Mouse (Mus musculus) bone marrow, adult 2 months (tissue): ENCODE data around the gene Themis3.
"Not testable (repeated sequence)": the region's sequence is repeated elsewhere in the genome, so short reads cannot be mapped to it uniquely, and the experiment has no call there.

Experiments used
- CTCF ChIP-seq: fragments of 200-500 bp; IDR thresholded peaks from 2 replicates; pipeline ENCODE4 v1.5.1; 2011; ENCODE audit warnings: low read length, control low read depth; ENCODE audit not compliant: control insufficient read depth, insufficient read depth
- POLR2A ChIP-seq: fragments of 200-500 bp; IDR thresholded peaks from 2 replicates; pipeline ENCODE4 v1.6.1; 2011; ENCODE audit warnings: low read depth, mild to moderate bottlenecking, control low read depth, low read length, borderline replicate concordance; ENCODE audit not compliant: control insufficient read depth

DNA sequence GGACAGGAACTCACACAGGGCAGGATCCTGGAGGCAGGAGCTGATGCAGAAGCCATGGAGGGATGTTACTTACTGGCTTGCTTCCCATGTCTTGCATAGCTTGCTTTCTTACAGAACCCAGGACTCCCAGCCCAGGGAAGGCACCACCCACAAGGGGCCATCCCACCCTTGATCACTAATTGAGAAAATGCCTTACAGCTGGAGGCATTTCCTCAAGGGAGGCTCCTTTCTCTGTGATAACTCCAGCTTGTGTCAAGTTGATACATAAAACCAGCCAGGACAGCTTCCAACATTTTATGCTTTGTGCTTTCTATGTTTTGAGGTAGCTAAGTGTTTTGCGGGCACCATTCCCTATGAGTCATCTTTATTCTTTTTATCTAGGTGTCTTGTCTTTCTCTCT is 71.8 kb downstream of the Themis3 start:
- TF ChIP-seq CTCF, POLR2A: not testable (repeated sequence)
